Mouse (Mus musculus): ENCODE results near the gene Gm11084. TPM values are rescaled to one million over a fixed set of nuclear protein-coding genes. Genes with fewer than 3 reads are reported as not detected.

Gene Gm11084
- polyA plus RNA-seq, 1 experiment, result not detected

DNA sequence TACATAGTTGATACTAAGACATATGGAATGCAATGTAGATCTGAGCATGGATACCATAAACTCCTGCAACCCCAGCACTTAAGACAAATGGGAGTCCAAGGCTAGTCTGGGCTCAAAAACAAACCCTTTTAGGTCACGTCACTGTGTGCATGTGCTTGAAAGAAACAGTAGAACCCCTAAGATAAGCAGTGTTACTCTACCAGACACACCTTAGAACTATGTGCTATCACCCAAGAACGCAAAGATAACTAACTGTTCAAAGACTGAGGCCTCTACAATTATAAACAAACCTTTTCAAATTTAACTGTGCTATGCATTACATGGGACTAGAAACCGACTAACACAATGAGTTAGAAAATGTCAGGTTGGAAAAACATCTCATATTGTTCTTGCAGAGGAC lies 33.5 kb downstream of the Gm11084 start:
- DNase-seq (ENCODE audit: low read depth), result no peak

DNA sequence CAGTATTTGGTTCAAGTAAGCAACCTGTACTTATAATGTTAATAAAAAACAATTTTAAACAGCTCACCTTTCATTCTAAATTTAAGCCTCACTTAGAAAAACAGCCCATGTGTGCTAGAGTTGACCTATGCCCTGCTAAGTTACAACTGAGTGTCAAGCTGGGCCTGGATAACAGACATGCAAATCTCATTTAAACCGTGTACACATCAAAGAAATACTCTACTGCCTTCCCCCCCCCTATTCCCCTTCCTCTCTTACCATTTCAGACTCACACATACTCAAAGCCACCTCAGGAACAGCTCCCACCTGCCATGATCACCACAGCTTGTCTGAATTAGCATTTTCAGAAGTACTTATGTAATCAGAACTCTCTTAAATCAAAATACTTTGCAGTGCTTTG lies 50.6 kb downstream of the Gm11084 start:
- DNase-seq (ENCODE audit: low read depth), result no peak

DNA sequence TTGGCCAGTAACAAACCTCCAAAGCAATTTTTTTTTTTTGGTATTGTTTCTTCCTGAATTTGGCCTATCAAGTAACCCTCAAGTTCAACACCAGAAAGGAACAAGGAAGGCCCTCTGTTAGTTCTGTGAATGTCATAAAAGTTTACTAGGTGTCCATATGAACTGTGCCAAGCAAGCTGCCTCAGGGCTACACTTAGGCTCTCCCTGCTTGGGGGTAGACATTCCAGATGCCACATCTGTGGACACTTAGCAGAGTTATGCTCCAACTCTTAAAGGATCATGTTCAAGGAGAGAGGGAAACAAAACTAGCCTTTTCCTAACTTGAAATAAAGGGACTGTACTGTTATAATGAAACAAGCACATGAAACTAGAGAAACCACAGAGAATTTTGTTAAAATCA lies 54.3 kb downstream of the Gm11084 start:
- no peak for DNase-seq (ENCODE audit: low read depth)

DNA sequence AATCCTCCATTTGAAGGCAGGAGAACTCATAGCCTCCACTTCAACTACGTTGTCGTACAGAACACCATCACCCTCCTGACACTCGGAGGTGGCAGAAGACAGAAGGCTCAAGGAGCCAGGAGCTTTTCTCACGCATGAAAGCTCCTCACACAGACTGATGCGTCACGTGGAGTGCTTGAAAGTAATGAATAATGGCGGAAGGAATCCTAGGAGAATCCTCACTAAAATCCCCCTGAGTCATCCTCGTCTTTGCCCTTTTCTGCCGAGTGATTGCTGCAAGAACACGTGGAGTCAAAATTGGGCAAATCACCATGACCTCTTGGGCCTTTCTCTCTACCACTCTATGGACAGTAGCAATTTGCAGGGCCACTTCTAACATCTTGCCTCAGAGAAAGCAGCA lies 61.5 kb downstream of the Gm11084 start:
- no peak for DNase-seq (ENCODE audit: low read depth)

Other genes starting within 250 kb of the Gm11084 start
- 21.9 and 24.8 TPM in 2 replicates for gene Sp3, start 6.3 kb downstream of the Gm11084 start, polyA plus RNA-seq (2012; rRNA removed)
- gene Ola1, start 232.2 kb upstream of the Gm11084 start, polyA plus RNA-seq (2012; rRNA removed), result 11.2 and 13.1 TPM in 2 replicates

Measured in gonadal fat pad, adult 2 months (tissue).